Mouse (Mus musculus) small intestine, adult 2 months (tissue): ENCODE measurements around the gene Pik3r3. TPM values are rescaled to one million over a fixed set of nuclear protein-coding genes. Genes with fewer than 3 reads are reported as not detected.
A peak's percentile ranks its signal among the peaks of the same experiment; 100 is the strongest.
"Not testable (repeated sequence)": the region's sequence is repeated elsewhere in the genome, so short reads cannot be mapped to it uniquely, and the experiment has no call there.

Experiments
- H3K27ac ChIP-seq: fragments of 200-500 bp; 2 replicates; pipeline ENCODE4 v1.5.1; 2012; ENCODE audit warnings: low read depth, low read length, control low read depth, inconsistent platforms; ENCODE audit not compliant: insufficient read depth
- H3K27me3 ChIP-seq: fragments of 200-500 bp; 2 replicates; pipeline ENCODE4 v1.6.1; 2012; ENCODE audit warnings: mild to moderate bottlenecking, moderate library complexity, low read length, inconsistent platforms; ENCODE audit not compliant: control insufficient read depth, insufficient read depth
- H3K36me3 ChIP-seq: fragments of 200-500 bp; 2 replicates; pipeline ENCODE4 v1.6.1; 2012; ENCODE audit warnings: mild to moderate bottlenecking, low read length, control low read depth, inconsistent platforms; ENCODE audit not compliant: control insufficient read depth, insufficient read depth
- H3K4me1 ChIP-seq: fragments of 200-500 bp; 2 replicates; pipeline ENCODE4 v1.6.1; 2012; ENCODE audit warnings: low read length, inconsistent platforms, mixed read lengths; ENCODE audit not compliant: control insufficient read depth, insufficient read depth, insufficient read length
- H3K4me3 ChIP-seq: fragments of 200-500 bp; 2 replicates; pipeline ENCODE4 v1.5.1; 2012; ENCODE audit warnings: low read depth, mild to moderate bottlenecking, control low read depth, inconsistent platforms, low read length, moderate library complexity
- CTCF ChIP-seq: fragments of 200-500 bp; IDR thresholded peaks from 2 replicates; pipeline ENCODE4 v1.5.1; 2012; ENCODE audit warnings: low read depth, mild to moderate bottlenecking, control low read depth, inconsistent platforms, low read length, moderate library complexity, mixed read lengths; ENCODE audit not compliant: insufficient replicate concordance, insufficient read length; ENCODE audit errors: extremely low read depth
- POLR2A ChIP-seq: fragments of 200-500 bp; IDR thresholded peaks from 2 replicates; pipeline ENCODE4 v1.6.1; 2012; ENCODE audit warnings: low read depth, mild to moderate bottlenecking, control low read depth, inconsistent platforms, low read length, moderate library complexity
- WGBS: fragments of 180-500 bp; shearing (Covaris S2); methylation state at CpG from one replicate; pipeline ENCODE4 v1.1.7; 2018; 5-methylcytosine and 5-hydroxymethylcytosine counted together
- polyA plus RNA-seq: library from polyadenylated mRNA; depleted of rRNA; stranded (reverse); fragments of >200 nt; gene quantifications from 2 replicates; pipeline ENCODE4 v1.2.3, GENCODE M21; 2012

The Pik3r3 gene
- polyA plus RNA-seq, 1 experiment, result 2.7 TPM

DNA sequence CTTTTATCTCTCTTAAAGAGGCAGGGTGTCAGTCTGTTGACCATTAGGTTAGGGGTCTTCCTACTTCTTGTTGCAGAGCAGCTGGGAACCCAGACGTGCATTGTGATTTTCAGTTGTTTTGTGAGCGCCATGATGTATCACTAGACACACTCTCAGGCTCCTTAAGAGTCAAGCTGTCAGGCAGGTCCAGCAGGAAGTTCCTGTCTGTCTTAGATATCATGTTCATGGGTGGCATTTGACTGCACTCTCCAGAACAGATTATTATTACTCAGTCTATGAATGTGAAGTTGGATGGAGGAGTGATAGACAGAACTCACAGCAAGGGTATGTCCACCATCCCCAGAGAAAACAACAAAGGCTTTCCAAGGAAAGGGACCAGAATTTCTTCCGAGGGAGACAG is 17.0 kb upstream of the Pik3r3 start:
- TF ChIP-seq POLR2A (no peak), CTCF (no peak)
- no peak overlapping the region for H3K27ac ChIP-seq
- WGBS, result 70% methylated on average over 3 of the region's 3 CpGs
- no peaks in the 10 kb centered on the region for H3K27me3 ChIP-seq
- H3K4me1 ChIP-seq, result peaks cover 8% of the 10 kb centered on the region; the same call in 1 of the 2 replicates
- H3K36me3 ChIP-seq, result no peaks in the 10 kb centered on the region
- H3K4me3 ChIP-seq, result no peak overlapping the region

GRCm38 (mm10) chr4:116206531-116206930 is 14.9 kb upstream of the Pik3r3 start:
- Histone ChIP-seq H3K27ac (no peak overlapping the region), H3K4me3 (no peak overlapping the region), H3K4me1 (peaks cover 8% of the 10 kb centered on the region; the same call in 1 of the 2 replicates), H3K27me3 (no peaks in the 10 kb centered on the region), H3K36me3 (no peaks in the 10 kb centered on the region)
- WGBS, result 42% methylated on average over 4 of the region's 4 CpGs
- TF ChIP-seq CTCF (no peak), POLR2A (no peak)

- Histone ChIP-seq H3K4me1 (peaks cover 8% of the 10 kb centered on the region; the same call in 1 of the 2 replicates), H3K27ac (peak overlapping the region; percentile 28; the same call in 1 of the 2 replicates), H3K4me3 (no peak overlapping the region), H3K27me3 (no peaks in the 10 kb centered on the region), H3K36me3 (no peaks in the 10 kb centered on the region)
- 73% methylated on average over 1 of the region's 1 CpGs for WGBS
- no peak for TF ChIP-seq CTCF
- no peak for TF ChIP-seq POLR2A
These were observed 12.5 kb upstream of the Pik3r3 start for GRCm38 (mm10) chr4:116208891-116209290.

- Histone ChIP-seq H3K27me3 (no peaks in the 10 kb centered on the region), H3K4me3 (no peak overlapping the region), H3K4me1 (no peaks in the 10 kb centered on the region), H3K36me3 (no peaks in the 10 kb centered on the region), H3K27ac (no peak overlapping the region)
- no peak for TF ChIP-seq CTCF
- WGBS, result 94% methylated on average over 2 of the region's 2 CpGs
These were observed 5.4 kb upstream of the Pik3r3 start for GRCm38 (mm10) chr4:116215895-116216605.

DNA sequence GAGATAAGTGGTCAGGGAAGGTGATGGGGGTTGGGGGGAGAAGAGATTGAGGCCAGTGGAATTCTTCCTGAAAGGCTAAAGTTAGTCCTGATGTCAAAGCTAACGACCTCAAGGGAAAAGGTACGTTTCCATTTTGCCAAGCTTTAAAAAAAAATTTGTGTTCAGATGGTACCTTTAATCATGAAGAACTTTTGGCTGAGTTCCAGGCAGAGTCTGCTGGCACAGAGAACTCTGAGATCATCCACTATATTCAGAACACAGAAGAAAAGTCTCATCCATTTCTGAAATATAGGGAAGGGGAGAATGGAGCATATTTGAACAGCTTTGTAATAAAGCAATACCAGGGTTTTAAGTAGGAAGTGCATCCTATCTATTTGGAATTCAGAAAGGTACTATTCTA is 4.4 kb upstream of the Pik3r3 start:
- Histone ChIP-seq H3K36me3 (no peaks in the 10 kb centered on the region), H3K4me1 (no peaks in the 10 kb centered on the region), H3K4me3 (no peak overlapping the region), H3K27me3 (no peaks in the 10 kb centered on the region), H3K27ac (no peak overlapping the region)
- TF ChIP-seq POLR2A (no peak), CTCF (no peak)
- 41% methylated on average over 2 of the region's 2 CpGs for WGBS

- WGBS, result 75% methylated on average over 1 of the region's 1 CpGs
- H3K36me3 ChIP-seq, H3K27me3 ChIP-seq, H3K4me3 ChIP-seq, H3K4me1 ChIP-seq, H3K27ac ChIP-seq: not testable (repeated sequence)
These were observed 3.8 kb upstream of the Pik3r3 start for GRCm38 (mm10) chr4:116217661-116218060.

- no peaks in the 10 kb centered on the region for H3K27me3 ChIP-seq
These were observed 2.4 kb upstream of the Pik3r3 start for GRCm38 (mm10) chr4:116219056-116219455.

More at GRCm38 (mm10) chr4:116219056-116219455, 2.4 kb upstream of the Pik3r3 start:
- H3K4me3 ChIP-seq, result no peak overlapping the region
- H3K27ac ChIP-seq, result no peak overlapping the region
- H3K4me1 ChIP-seq, result no peaks in the 10 kb centered on the region
- WGBS, result 95% methylated on average over 1 of the region's 1 CpGs
- TF ChIP-seq CTCF (no peak), POLR2A (no peak)
- H3K36me3 ChIP-seq, result no peaks in the 10 kb centered on the region
